Mouse (Mus musculus): ENCODE results near the gene Zfp618. TPM values are rescaled to one million over a fixed set of nuclear protein-coding genes. Genes with fewer than 3 reads are reported as not detected.

The Zfp618 gene
- polyA plus RNA-seq, 1 experiment from 2014 or later, result 18.4 TPM

DNA sequence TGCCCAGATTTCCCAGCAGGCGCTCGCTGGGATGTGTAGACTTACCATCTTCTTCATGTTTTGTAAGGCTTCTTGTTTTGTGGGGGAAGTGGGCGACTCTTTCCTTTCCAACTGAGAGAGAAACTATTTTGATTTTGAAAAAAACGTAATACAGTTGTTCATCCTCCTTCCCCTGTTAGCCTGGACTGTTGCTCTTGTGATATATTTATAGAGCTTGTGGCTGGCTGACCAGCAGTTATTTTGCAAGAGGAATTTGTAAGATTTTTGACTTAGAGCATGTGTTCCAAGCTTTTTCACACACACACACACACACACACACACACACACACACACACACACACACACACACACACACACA lies 84.9 kb downstream of the Zfp618 start:
- 62% methylated on average over 4 of the region's 4 CpGs for WGBS
- Histone ChIP-seq H3K4me3 (replicated peaks; ENCODE audit: low read length) (no peak overlapping the region), H3K4me2 (ENCODE audit: low read length) (no peak overlapping the region), H3K27ac (ENCODE audit: low read length) (no peak overlapping the region), H3K9ac (replicated peaks; ENCODE audit: low read depth, low read length) (no peak overlapping the region), H3K27me3 (replicated peaks; ENCODE audit: control insufficient read depth, insufficient read depth, low read length) (no peaks in the 10 kb centered on the region), H3K4me1 (replicated peaks; ENCODE audit: control insufficient read depth, insufficient read depth, low read length) (no peaks in the 10 kb centered on the region), H3K36me3 (ENCODE audit: control insufficient read depth, insufficient read depth) (no peaks in the 10 kb centered on the region), H3K9me3 (ENCODE audit: control insufficient read depth, low read length) (no peaks in the 10 kb centered on the region)
- no peak for ATAC-seq

DNA sequence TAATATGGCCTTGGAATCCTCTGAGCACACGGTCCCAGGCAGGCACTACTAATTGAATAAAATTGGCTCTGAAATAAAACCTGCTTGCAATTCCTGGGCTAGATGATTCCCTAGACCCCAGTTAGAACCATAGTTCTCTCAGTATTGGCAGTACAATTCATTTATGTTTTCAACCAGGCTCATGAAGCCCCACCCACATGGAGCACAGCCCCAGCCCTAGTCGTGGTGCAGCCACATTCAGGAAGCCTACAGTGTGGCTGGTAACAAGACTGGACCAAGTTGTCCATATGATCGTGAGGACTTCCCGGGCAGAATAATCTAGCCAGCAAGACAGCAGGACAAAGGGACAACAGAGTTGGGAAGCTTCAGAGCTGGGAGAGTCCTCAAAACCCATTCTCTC lies 85.6 kb downstream of the Zfp618 start:
- Histone ChIP-seq H3K9me3 (ENCODE audit: control insufficient read depth, low read length) (no peaks in the 10 kb centered on the region), H3K4me2 (ENCODE audit: low read length) (no peak overlapping the region), H3K36me3 (ENCODE audit: control insufficient read depth, insufficient read depth) (no peaks in the 10 kb centered on the region), H3K27me3 (replicated peaks; ENCODE audit: control insufficient read depth, insufficient read depth, low read length) (no peaks in the 10 kb centered on the region), H3K4me3 (replicated peaks; ENCODE audit: low read length) (no peak overlapping the region), H3K9ac (replicated peaks; ENCODE audit: low read depth, low read length) (no peak overlapping the region), H3K27ac (ENCODE audit: low read length) (no peak overlapping the region), H3K4me1 (replicated peaks; ENCODE audit: control insufficient read depth, insufficient read depth, low read length) (no peaks in the 10 kb centered on the region)
- 81% methylated on average over 4 of the region's 4 CpGs for WGBS
- ATAC-seq, result no peak

DNA sequence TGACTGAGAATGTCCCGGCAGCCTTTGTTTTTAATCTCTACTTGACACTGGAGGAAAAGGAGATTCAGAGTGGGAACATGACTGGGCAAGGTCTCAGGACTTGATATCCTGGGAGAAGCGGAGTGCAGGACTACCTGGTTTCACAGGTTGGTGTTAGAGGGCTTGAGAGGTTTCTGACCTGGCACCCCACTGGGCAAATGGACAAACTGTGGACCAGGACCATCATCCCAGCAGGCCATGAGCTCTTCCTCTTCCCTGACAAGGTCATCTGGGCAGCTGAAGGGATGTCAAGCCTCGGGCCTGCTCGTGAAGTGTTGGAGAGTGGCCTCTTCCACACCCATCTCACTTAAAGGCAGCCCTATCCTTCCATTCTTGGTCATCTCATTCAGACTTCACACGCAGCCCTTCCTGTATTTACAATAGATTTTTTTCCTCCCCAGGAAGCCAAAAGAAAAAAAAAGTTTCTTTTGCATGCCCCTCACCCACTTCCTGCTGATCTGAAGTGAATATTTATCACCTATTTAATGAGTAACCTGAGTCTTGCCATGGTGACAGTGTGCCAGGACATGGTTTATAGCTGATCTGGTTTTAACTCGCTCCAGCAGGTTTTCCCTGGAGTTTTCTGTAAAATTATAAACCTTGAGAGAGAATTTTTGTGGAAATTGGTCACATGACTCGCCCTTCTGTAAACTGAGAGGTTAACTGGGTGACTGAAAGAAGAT lies 86.7 kb downstream of the Zfp618 start:
- Histone ChIP-seq H3K4me1 (replicated peaks; ENCODE audit: control insufficient read depth, insufficient read depth, low read length) (peaks cover 3% of the 10 kb centered on the region; the same call in 1 of the 2 replicates), H3K36me3 (ENCODE audit: control insufficient read depth, insufficient read depth) (no peaks in the 10 kb centered on the region), H3K27ac (ENCODE audit: low read length) (no peak overlapping the region), H3K4me2 (ENCODE audit: low read length) (no peak overlapping the region), H3K27me3 (replicated peaks; ENCODE audit: control insufficient read depth, insufficient read depth, low read length) (no peaks in the 10 kb centered on the region), H3K9me3 (ENCODE audit: control insufficient read depth, low read length) (no peaks in the 10 kb centered on the region), H3K4me3 (replicated peaks; ENCODE audit: low read length) (no peak overlapping the region), H3K9ac (replicated peaks; ENCODE audit: low read depth, low read length) (no peak overlapping the region)
- no peak for ATAC-seq
- 76% methylated on average over 7 of the region's 7 CpGs for WGBS

DNA sequence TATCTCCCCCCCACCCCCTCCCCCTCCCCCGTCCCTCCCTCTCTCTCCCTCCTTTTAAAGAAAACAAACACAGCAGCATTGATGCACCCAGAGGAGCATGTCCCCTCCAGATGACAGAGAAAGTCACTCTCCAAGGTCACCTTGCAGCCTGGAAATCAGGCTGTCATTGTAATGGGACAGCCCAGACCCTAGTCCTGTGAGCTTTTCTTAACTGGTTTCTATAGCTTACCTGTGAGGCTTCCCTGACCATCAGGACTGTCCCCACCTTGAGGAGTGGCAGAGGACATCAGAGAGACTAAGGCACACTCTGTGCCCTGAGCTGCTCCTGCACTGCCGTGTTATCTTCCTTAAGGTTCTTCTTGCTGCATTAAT lies 87.3 kb downstream of the Zfp618 start:
- H3K9ac ChIP-seq (replicated peaks; ENCODE audit: low read depth, low read length), result no peak overlapping the region
- ATAC-seq, result no peak
- no peak overlapping the region for H3K4me3 ChIP-seq (replicated peaks; ENCODE audit: low read length)
- H3K27me3 ChIP-seq (replicated peaks; ENCODE audit: control insufficient read depth, insufficient read depth, low read length), result no peaks in the 10 kb centered on the region
- no peak overlapping the region for H3K27ac ChIP-seq (ENCODE audit: low read length)
- no peak overlapping the region for H3K4me2 ChIP-seq (ENCODE audit: low read length)
- no peaks in the 10 kb centered on the region for H3K36me3 ChIP-seq (ENCODE audit: control insufficient read depth, insufficient read depth)
- peaks cover 3% of the 10 kb centered on the region; the same call in 1 of the 2 replicates for H3K4me1 ChIP-seq (replicated peaks; ENCODE audit: control insufficient read depth, insufficient read depth, low read length)
- H3K9me3 ChIP-seq (ENCODE audit: control insufficient read depth, low read length), result no peaks in the 10 kb centered on the region
- WGBS, result 60% methylated on average over 2 of the region's 2 CpGs

DNA sequence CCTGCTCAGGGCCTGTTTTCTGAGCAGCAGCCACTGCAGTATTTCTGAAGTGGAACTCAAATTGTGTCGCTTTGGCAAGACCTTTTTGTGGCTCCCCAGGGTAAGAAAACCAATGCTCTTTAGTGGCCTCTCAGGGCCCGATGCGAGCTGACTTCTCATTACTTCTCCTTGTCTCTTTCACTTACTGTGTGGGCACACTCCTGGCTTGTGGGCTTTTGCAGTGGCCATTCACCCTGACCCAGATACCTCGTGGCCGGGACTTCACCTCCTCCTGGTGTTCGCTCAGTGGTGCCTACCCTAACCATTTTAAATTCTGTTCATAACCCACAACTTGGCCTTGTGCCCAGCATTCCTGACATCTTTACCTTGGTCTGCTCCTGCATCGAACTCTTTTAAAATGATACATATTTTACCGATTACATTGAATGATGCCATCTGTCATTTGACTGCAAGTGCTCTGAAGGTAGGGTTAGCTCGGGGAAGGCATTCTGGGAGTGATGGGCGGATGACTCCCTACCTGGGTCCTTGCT lies 89.9 kb downstream of the Zfp618 start:
- H3K9ac ChIP-seq (replicated peaks; ENCODE audit: low read depth, low read length), result no peak overlapping the region
- WGBS, result 79% methylated on average over 10 of the region's 10 CpGs
- H3K36me3 ChIP-seq (ENCODE audit: control insufficient read depth, insufficient read depth), result no peaks in the 10 kb centered on the region
- no peaks in the 10 kb centered on the region for H3K9me3 ChIP-seq (ENCODE audit: control insufficient read depth, low read length)
- no peaks in the 10 kb centered on the region for H3K27me3 ChIP-seq (replicated peaks; ENCODE audit: control insufficient read depth, insufficient read depth, low read length)
- no peak overlapping the region for H3K4me2 ChIP-seq (ENCODE audit: low read length)
- H3K4me3 ChIP-seq (replicated peaks; ENCODE audit: low read length), result no peak overlapping the region
- no peak for ATAC-seq
- no peak overlapping the region for H3K27ac ChIP-seq (ENCODE audit: low read length)
- H3K4me1 ChIP-seq (replicated peaks; ENCODE audit: control insufficient read depth, insufficient read depth, low read length), result peaks cover 3% of the 10 kb centered on the region; the same call in 1 of the 2 replicates

DNA sequence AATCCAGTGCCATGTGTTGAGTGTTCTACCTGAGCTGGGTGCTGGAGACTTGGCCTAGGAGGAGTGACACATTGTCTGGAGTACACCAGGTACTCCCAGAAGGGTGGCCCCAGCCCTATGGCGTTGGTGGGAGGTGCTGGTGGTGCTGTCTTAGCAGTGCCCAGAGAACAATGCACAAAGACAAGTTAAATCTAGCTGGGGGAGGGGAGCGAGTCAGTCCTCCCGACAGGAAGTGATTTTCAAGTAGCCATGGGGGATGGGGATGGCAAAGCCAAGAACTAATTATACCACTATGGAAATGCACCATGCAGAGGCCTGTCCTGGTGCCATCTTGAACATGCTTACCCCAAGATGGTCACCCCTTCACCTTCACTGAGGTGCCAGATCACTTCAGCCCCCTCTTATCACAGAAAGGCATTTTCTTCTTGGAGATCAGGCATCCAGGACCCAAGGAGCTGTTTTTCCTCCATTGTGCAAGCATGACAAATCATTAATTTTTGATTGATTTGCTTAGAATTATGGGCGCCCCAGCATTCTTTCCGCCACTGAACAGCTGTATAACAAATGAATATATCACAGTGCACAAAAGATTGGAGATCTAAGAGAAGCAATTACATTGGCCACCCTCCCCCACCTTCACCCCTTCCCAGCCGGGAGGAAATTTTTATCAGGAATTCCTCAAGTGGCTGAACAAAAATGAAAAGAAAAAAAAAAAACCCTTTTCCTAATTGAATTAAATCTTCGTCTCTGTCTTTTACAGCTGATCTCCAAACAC lies 91.5 kb downstream of the Zfp618 start:
- Histone ChIP-seq H3K9me3 (ENCODE audit: control insufficient read depth, low read length) (no peaks in the 10 kb centered on the region), H3K27me3 (replicated peaks; ENCODE audit: control insufficient read depth, insufficient read depth, low read length) (no peaks in the 10 kb centered on the region), H3K4me3 (replicated peaks; ENCODE audit: low read length) (no peak overlapping the region), H3K4me2 (ENCODE audit: low read length) (no peak overlapping the region), H3K27ac (ENCODE audit: low read length) (no peak overlapping the region), H3K36me3 (ENCODE audit: control insufficient read depth, insufficient read depth) (no peaks in the 10 kb centered on the region), H3K9ac (replicated peaks; ENCODE audit: low read depth, low read length) (no peak overlapping the region), H3K4me1 (replicated peaks; ENCODE audit: control insufficient read depth, insufficient read depth, low read length) (peaks cover 6% of the 10 kb centered on the region)
- ATAC-seq, result peak; percentile 49
- 33% methylated on average over 7 of the region's 7 CpGs for WGBS

DNA sequence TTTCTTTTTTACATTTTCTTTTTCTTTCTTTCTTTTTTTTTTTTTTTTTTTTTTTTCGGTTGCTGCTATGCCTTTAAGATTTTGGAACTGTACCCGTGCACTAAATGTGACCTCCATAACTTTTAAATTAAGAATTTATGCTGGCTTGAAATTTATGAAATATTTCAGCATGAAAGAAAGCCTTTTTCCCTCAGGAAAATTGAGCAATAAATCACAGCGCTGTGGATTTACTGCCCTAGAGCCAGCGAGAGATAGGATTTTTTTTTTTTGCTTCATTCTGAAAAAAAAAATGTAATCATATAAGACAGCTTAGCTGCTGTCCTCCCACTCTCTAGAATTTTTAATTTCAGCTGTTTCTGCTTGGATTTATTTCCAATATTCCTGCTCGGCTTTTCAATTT lies 92.2 kb downstream of the Zfp618 start:
- H3K9me3 ChIP-seq (ENCODE audit: control insufficient read depth, low read length), result no peaks in the 10 kb centered on the region
- H3K27ac ChIP-seq (ENCODE audit: low read length), result no peak overlapping the region
- WGBS, result 83% methylated on average over 5 of the region's 5 CpGs
- H3K4me3 ChIP-seq (replicated peaks; ENCODE audit: low read length), result no peak overlapping the region
- H3K4me1 ChIP-seq (replicated peaks; ENCODE audit: control insufficient read depth, insufficient read depth, low read length), result peaks cover 6% of the 10 kb centered on the region
- no peaks in the 10 kb centered on the region for H3K36me3 ChIP-seq (ENCODE audit: control insufficient read depth, insufficient read depth)
- no peak for ATAC-seq
- no peak overlapping the region for H3K9ac ChIP-seq (replicated peaks; ENCODE audit: low read depth, low read length)
- H3K27me3 ChIP-seq (replicated peaks; ENCODE audit: control insufficient read depth, insufficient read depth, low read length), result no peaks in the 10 kb centered on the region
- no peak overlapping the region for H3K4me2 ChIP-seq (ENCODE audit: low read length)

DNA sequence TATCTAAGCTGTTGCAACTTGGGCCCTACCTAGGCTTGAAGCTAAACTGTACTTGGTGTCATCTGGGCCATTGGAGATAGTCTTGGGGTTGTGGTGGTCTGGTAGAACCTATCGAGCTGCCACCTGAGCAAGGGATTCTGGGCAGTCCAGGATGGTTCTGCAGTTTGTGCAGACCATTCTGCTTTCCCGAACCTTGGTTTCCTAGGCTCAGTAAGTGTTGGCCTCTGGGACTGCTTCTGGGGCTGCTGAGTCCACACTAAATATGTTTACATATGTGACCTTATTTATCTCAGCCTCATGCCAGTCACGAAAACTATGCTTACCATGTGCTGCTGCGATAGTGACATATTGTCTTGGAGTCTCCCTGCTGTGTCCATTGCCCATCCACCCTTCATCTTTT lies 93.3 kb downstream of the Zfp618 start:
- 95% methylated on average over 4 of the region's 4 CpGs for WGBS
- Histone ChIP-seq H3K36me3 (ENCODE audit: control insufficient read depth, insufficient read depth) (no peaks in the 10 kb centered on the region), H3K27ac (ENCODE audit: low read length) (no peak overlapping the region), H3K4me1 (replicated peaks; ENCODE audit: control insufficient read depth, insufficient read depth, low read length) (peaks cover 6% of the 10 kb centered on the region), H3K4me2 (ENCODE audit: low read length) (no peak overlapping the region), H3K9me3 (ENCODE audit: control insufficient read depth, low read length) (no peaks in the 10 kb centered on the region), H3K4me3 (replicated peaks; ENCODE audit: low read length) (no peak overlapping the region), H3K9ac (replicated peaks; ENCODE audit: low read depth, low read length) (no peak overlapping the region), H3K27me3 (replicated peaks; ENCODE audit: control insufficient read depth, insufficient read depth, low read length) (no peaks in the 10 kb centered on the region)
- ATAC-seq, result no peak

DNA sequence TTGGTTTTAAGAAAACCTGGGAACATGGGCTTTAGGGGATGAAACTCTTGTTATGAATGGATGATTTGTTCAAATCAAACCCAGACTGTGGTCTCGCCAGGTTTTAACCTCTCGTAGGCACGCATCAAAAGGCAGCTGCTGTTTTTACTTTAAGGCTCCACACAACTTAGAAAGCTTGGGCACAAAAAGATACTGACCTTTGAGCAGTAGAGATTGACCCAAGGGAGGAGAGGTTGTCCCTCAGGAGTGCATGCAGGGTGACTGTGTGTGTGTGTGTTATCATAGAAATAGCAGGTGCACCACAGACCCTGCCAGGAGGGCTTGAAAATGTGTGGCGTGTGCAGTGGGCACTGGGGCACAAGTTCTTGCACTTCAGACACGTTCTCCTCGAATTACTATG lies 95.0 kb downstream of the Zfp618 start:
- Histone ChIP-seq H3K4me3 (replicated peaks; ENCODE audit: low read length) (no peak overlapping the region), H3K4me2 (ENCODE audit: low read length) (no peak overlapping the region), H3K27me3 (replicated peaks; ENCODE audit: control insufficient read depth, insufficient read depth, low read length) (no peaks in the 10 kb centered on the region), H3K36me3 (ENCODE audit: control insufficient read depth, insufficient read depth) (no peaks in the 10 kb centered on the region), H3K27ac (ENCODE audit: low read length) (no peak overlapping the region), H3K9ac (replicated peaks; ENCODE audit: low read depth, low read length) (no peak overlapping the region), H3K9me3 (ENCODE audit: control insufficient read depth, low read length) (no peaks in the 10 kb centered on the region), H3K4me1 (replicated peaks; ENCODE audit: control insufficient read depth, insufficient read depth, low read length) (peaks cover 6% of the 10 kb centered on the region)
- ATAC-seq, result no peak
- 75% methylated on average over 6 of the region's 6 CpGs for WGBS

Measured in forebrain, embryonic 16.5 days (tissue).